Mouse (Mus musculus) stomach, postnatal 0 days (tissue): ENCODE results near the gene Ap1s2. TPM values are rescaled to one million over a fixed set of nuclear protein-coding genes. Genes with fewer than 3 reads are reported as not detected.

Experiments
- ATAC-seq: fragments of 200-750 bp; cut with Nextera tagmentation; 2 replicates; pipeline ENCODE4 v1.8.0; 2017; ENCODE audit not compliant: low FRiP score, low TSS enrichment
- DNase-seq: peaks from one replicate; pipeline ENCODE4 v3.0.0-alpha.2; 2016; ENCODE audit warnings: low spot score
- H3K27ac ChIP-seq: fragments of 300-500 bp; sonication (generic); replicated peaks from 2 replicates; pipeline ENCODE4 v1.5.1; 2014; ENCODE audit warnings: mild to moderate bottlenecking, control low read depth
- H3K27me3 ChIP-seq: fragments of 300-500 bp; sonication (generic); 2 replicates; pipeline ENCODE4 v1.6.1; 2014; ENCODE audit warnings: low read length; ENCODE audit not compliant: control insufficient read depth, insufficient read depth
- H3K36me3 ChIP-seq: fragments of 300-500 bp; sonication (generic); 2 replicates; pipeline ENCODE4 v1.6.1; 2014; ENCODE audit warnings: low read length, mixed read lengths; ENCODE audit not compliant: control insufficient read depth, insufficient read depth
- H3K4me1 ChIP-seq: fragments of 300-500 bp; sonication (generic); replicated peaks from 2 replicates; pipeline ENCODE4 v1.6.1; 2014; ENCODE audit warnings: antibody characterized with exemption; ENCODE audit not compliant: control insufficient read depth, insufficient read depth
- H3K4me2 ChIP-seq: fragments of 300-500 bp; sonication (generic); replicated peaks from 2 replicates; pipeline ENCODE4 v1.6.1; 2014; ENCODE audit warnings: low read depth, mild to moderate bottlenecking, control low read depth, moderate library complexity
- H3K4me3 ChIP-seq: fragments of 300-500 bp; sonication (generic); 2 replicates; pipeline ENCODE4 v1.5.1; 2014; ENCODE audit warnings: low read depth, low read length, control low read depth
- H3K9ac ChIP-seq: fragments of 300-500 bp; sonication (generic); 2 replicates; pipeline ENCODE4 v1.6.1; 2014; ENCODE audit warnings: mild to moderate bottlenecking, low read length, control low read depth, mixed read lengths
- H3K9me3 ChIP-seq: fragments of 300-500 bp; sonication (generic); 2 replicates; pipeline ENCODE4 v1.6.1; 2016; ENCODE audit warnings: low read length; ENCODE audit not compliant: control insufficient read depth
- CTCF ChIP-seq: IDR thresholded peaks from 2 replicates; pipeline ENCODE4 v1.5.1; 2016; ENCODE audit warnings: antibody characterized with exemption, low read depth, mild to moderate bottlenecking, moderate library complexity
- EP300 ChIP-seq: optimal IDR thresholded peaks from 2 replicates; pipeline ENCODE3; 2016; ENCODE audit warnings: antibody characterized with exemption
- WGBS: fragments of 180-500 bp; shearing (Covaris S2); extraction: QIAGEN DNeasy Blood & Tissue Kit; methylation state at CpG from one replicate; pipeline ENCODE4 v1.1.7; 2014; 5-methylcytosine and 5-hydroxymethylcytosine counted together
- polyA plus RNA-seq: library from polyadenylated mRNA; unstranded; fragments of >200 nt; fragmentation: Nextera tagmentation; extraction: Ambion mirVana; gene quantifications from 2 replicates; pipeline ENCODE4 v1.2.1, GENCODE M21; 2015

Gene Ap1s2
- polyA plus RNA-seq, 1 experiment from 2014 or later = 9.7 TPM

DNA sequence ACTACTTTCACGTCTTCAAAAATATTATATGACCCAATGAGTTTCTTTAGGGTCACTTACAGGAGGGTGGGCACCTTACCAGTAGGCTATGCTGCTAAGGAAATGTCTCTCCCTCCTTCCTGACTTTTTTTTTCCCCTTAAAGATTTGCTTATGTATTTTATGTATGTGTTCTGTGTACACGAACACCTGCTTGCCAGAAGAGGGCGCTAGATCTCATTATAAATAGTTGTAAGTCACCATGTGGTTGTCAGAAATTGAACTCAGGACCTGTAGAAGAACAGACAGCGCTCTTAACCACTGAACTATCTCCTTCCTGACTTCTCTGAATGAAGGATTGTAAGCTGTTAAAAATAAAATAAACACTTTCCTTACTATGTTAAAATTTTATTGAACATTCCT lies 72.7 kb downstream of the Ap1s2 start:
- H3K27ac ChIP-seq = no peak overlapping the region
- H3K9ac ChIP-seq = no peak overlapping the region
- 46% methylated on average over 4 of the region's 4 CpGs for WGBS
- no peak overlapping the region for H3K4me2 ChIP-seq
- DNase-seq (no peak), ATAC-seq (no peak)
- H3K36me3 ChIP-seq = no peaks in the 10 kb centered on the region
- TF ChIP-seq CTCF = no peak; the same call in 1 of the 2 replicates
- no peak for TF ChIP-seq EP300
- no peaks in the 10 kb centered on the region for H3K9me3 ChIP-seq
- no peak overlapping the region for H3K4me3 ChIP-seq
- no peaks in the 10 kb centered on the region for H3K4me1 ChIP-seq
- no peaks in the 10 kb centered on the region for H3K27me3 ChIP-seq

DNA sequence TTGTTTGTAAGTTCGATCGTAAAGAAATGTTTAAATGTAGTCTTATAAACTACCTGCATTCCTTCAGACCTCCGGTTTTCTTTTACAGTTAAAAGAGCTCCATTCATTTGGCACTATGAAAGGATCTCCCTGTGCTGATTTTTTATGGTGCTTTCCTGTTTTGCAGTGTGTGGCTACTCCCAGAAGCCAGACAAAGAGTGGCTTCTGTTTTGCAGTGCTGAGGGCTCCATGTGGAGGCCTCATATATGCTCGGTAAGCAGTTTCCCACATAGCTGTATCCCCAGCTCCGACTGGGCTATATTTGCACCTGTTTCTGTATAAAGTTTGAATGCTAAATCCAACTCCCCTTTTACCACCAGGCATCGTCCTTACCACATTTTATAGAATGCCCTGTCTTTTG lies 73.3 kb downstream of the Ap1s2 start:
- no peak for ATAC-seq
- 66% methylated on average over 6 of the region's 6 CpGs for WGBS
- H3K27me3 ChIP-seq = no peaks in the 10 kb centered on the region

More for the DNA sequence above, 73.3 kb downstream of the Ap1s2 start:
- H3K4me1 ChIP-seq = no peaks in the 10 kb centered on the region
- no peak overlapping the region for H3K9ac ChIP-seq
- H3K4me2 ChIP-seq = no peak overlapping the region
- DNase-seq = no peak
- no peaks in the 10 kb centered on the region for H3K9me3 ChIP-seq
- no peak overlapping the region for H3K4me3 ChIP-seq
- TF ChIP-seq EP300 = no peak
- H3K36me3 ChIP-seq = no peaks in the 10 kb centered on the region
- H3K27ac ChIP-seq = no peak overlapping the region

Other genes with a start within 250 kb of the Ap1s2 start
- gene Rnf138rt1, start 147.7 kb upstream of the Ap1s2 start, polyA plus RNA-seq = 0.25 and 0.53 TPM in 2 replicates
- 34.8 and 40.3 TPM in 2 replicates for gene Zrsr2, start 49.6 kb downstream of the Ap1s2 start, polyA plus RNA-seq
- gene Car5b, start 119.0 kb downstream of the Ap1s2 start, polyA plus RNA-seq = 3.8 and 4.2 TPM in 2 replicates
- gene Siah1b, start 167.5 kb downstream of the Ap1s2 start, polyA plus RNA-seq = 8.9 and 9.5 TPM in 2 replicates
- 1.5 and 1.7 TPM in 2 replicates for gene Cltrn, start 179.8 kb downstream of the Ap1s2 start, polyA plus RNA-seq
- gene Ace2, start 230.3 kb downstream of the Ap1s2 start, polyA plus RNA-seq = 40.4 and 47.7 TPM in 2 replicates